Mouse (Mus musculus) neural tube, embryonic 12.5 days (tissue): ENCODE data around the gene Ccdc17. TPM values are rescaled to one million over a fixed set of nuclear protein-coding genes. Genes with fewer than 3 reads are reported as not detected.
A peak's percentile ranks its signal among the peaks of the same experiment; 100 is the strongest.

Experiments used
- ATAC-seq: fragments of 200-750 bp; cut with Nextera tagmentation; 2 replicates; pipeline ENCODE4 v1.8.0; 2017; ENCODE audit warnings: low read depth, mild to moderate bottlenecking, moderate TSS enrichment, moderate library complexity; ENCODE audit not compliant: low FRiP score
- H3K27ac ChIP-seq: fragments of 300-500 bp; sonication (generic); 2 replicates; pipeline ENCODE4 v1.5.1; 2016
- H3K27me3 ChIP-seq: fragments of 300-500 bp; sonication (generic); replicated peaks from 2 replicates; pipeline ENCODE4 v1.6.1; 2016; ENCODE audit warnings: mild to moderate bottlenecking
- H3K36me3 ChIP-seq: fragments of 300-500 bp; sonication (generic); 2 replicates; pipeline ENCODE4 v1.6.1; 2016; ENCODE audit warnings: mild to moderate bottlenecking
- H3K4me1 ChIP-seq: fragments of 300-500 bp; sonication (generic); 2 replicates; pipeline ENCODE4 v1.6.1; 2016
- H3K4me2 ChIP-seq: fragments of 300-500 bp; sonication (generic); replicated peaks from 2 replicates; pipeline ENCODE4 v1.6.1; 2016; ENCODE audit warnings: mild to moderate bottlenecking
- H3K4me3 ChIP-seq: fragments of 300-500 bp; sonication (generic); 2 replicates; pipeline ENCODE4 v1.5.1; 2016
- H3K9ac ChIP-seq: fragments of 300-500 bp; sonication (generic); 2 replicates; pipeline ENCODE4 v1.6.1; 2016; ENCODE audit warnings: mild to moderate bottlenecking
- H3K9me3 ChIP-seq: fragments of 300-500 bp; sonication (generic); 2 replicates; pipeline ENCODE4 v1.6.1; 2016; ENCODE audit warnings: mild to moderate bottlenecking
- WGBS: fragments of 180-500 bp; shearing (Covaris S2); methylation state at CpG from one replicate; pipeline ENCODE4 v1.1.7; 2016; 5-methylcytosine and 5-hydroxymethylcytosine counted together
- polyA plus RNA-seq: library from polyadenylated mRNA; unstranded; fragments of >200 nt; fragmentation: Nextera tagmentation; extraction: Ambion mirVana; gene quantifications from 2 replicates; pipeline ENCODE4 v1.2.1, GENCODE M21; 2016

Gene Ccdc17
- 3.5 and 3.8 TPM in 2 replicates for polyA plus RNA-seq

DNA sequence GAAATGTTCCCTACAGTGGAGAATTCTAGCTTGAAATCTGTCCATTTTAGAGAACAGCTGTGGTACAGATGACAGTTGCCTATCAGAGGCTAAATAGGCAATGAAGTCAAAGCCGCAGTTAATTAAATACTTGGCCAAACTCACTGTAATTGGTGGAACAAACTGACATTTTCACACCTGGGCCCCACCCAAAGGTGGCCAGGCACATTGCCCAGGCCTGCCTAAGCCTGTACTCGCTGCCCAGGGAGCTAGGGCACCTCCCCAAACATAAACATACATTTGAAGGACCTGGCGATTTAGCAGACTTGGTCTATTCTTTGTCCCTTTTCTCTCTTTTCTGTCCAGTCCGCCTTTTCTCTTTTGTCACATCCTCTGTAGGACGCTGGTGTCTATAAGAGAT lies at the start of gene Ccdc17:
Ccdc17 (plus strand) TSS at position 276 of the 400 bp plus-strand sequence.
- Histone ChIP-seq H3K27me3 (no peaks in the 10 kb centered on the region), H3K4me3 (peak within 1 kb of the TSS; percentile 61), H3K4me1 (peaks cover 17% of the 10 kb centered on the region; the same call in 1 of the 2 replicates), H3K36me3 (peaks cover 36% of the 10 kb centered on the region), H3K27ac (no peak within 1 kb of the TSS), H3K9me3 (no peaks in the 10 kb centered on the region), H3K4me2 (peak within 1 kb of the TSS; percentile 69), H3K9ac (peak within 1 kb of the TSS; percentile 71)
- no peak for ATAC-seq
- WGBS: 33% methylated on average over 5 of the region's 5 CpGs

GRCm38 (mm10) chr4:116550432-116550831 lies 46.0 kb upstream of the Ccdc17 start:
- Histone ChIP-seq H3K36me3 (peaks cover 17% of the 10 kb centered on the region), H3K4me3 (no peak overlapping the region), H3K4me1 (no peaks in the 10 kb centered on the region), H3K27me3 (no peaks in the 10 kb centered on the region), H3K27ac (no peak overlapping the region), H3K4me2 (no peak overlapping the region), H3K9ac (no peak overlapping the region), H3K9me3 (no peaks in the 10 kb centered on the region)
- WGBS: 95% methylated on average over 1 of the region's 1 CpGs
- ATAC-seq: no peak

- no peak overlapping the region for H3K4me3 ChIP-seq
- H3K9me3 ChIP-seq: no peaks in the 10 kb centered on the region
- peaks cover 17% of the 10 kb centered on the region for H3K36me3 ChIP-seq
- H3K9ac ChIP-seq: no peak overlapping the region
- H3K4me1 ChIP-seq: no peaks in the 10 kb centered on the region
- 89% methylated on average over 3 of the region's 3 CpGs for WGBS
- ATAC-seq: no peak
- H3K27me3 ChIP-seq: no peaks in the 10 kb centered on the region
- no peak overlapping the region for H3K27ac ChIP-seq
- no peak overlapping the region for H3K4me2 ChIP-seq
These were observed 43.4 kb upstream of the Ccdc17 start for GRCm38 (mm10) chr4:116553035-116553434.

DNA sequence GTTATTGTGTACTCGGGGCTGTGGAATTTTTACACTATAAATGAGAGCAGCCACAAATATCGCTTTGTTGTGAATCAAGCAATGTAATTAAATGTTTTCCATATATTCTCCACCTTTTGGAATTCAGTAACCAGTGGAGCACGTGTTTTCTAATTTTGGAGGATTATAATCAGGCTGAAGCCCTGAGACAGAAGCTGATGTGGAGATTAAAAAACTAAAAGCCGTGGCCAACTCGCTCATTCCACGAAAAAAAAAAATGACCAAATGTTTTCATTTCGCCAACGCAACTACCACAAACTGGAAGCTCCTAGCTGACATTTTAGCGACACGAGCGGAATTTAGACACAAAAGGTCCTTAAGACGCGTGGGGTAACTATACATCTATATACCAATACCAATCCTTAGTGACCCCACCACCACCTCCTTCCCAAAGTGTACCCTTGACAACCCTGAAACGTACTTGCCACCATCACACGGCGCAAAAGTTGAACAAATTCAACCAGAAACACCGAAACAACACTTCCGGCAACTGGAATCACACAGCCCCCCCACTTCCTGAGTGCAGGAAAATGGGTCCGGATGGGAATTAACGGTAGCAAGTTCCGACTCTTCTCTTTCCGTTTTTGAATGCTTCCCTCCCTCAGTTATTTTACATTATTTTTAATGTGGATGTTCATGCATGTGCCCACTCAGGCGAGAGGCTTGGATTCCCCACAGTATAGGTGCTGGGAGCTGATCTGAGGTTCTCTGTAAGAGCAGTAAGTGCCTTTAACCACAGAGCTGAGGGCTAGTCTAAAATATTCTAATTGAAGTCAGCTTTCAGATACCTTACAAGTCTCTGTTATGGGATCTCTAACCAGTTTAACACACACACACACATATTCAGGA lies 40.8 kb upstream of the Ccdc17 start, which contains the start of gene Tmem69:
Tmem69 (minus strand) TSS at position 524 of the 888 bp plus-strand sequence.
- Histone ChIP-seq H3K4me3 (peak within 1 kb of the TSS; percentile 84), H3K9me3 (no peaks in the 10 kb centered on the region), H3K36me3 (peaks cover 17% of the 10 kb centered on the region), H3K9ac (peak within 1 kb of the TSS; percentile 73), H3K4me2 (peak within 1 kb of the TSS; percentile 77), H3K27me3 (no peaks in the 10 kb centered on the region), H3K27ac (peak within 1 kb of the TSS; percentile 57; the same call in 1 of the 2 replicates), H3K4me1 (peaks cover 10% of the 10 kb centered on the region)
- WGBS: 5% methylated on average over 23 of the region's 23 CpGs
- no peak for ATAC-seq

- Histone ChIP-seq H3K4me3 (peak overlapping the region; percentile 84), H3K4me1 (peaks cover 10% of the 10 kb centered on the region), H3K36me3 (peaks cover 17% of the 10 kb centered on the region), H3K9me3 (no peaks in the 10 kb centered on the region), H3K9ac (peak overlapping the region; percentile 73), H3K27me3 (no peaks in the 10 kb centered on the region), H3K27ac (peak overlapping the region; percentile 57), H3K4me2 (peak overlapping the region; percentile 77)
- WGBS: under 1% methylated on average over 28 of the region's 28 CpGs
- peak; percentile 98 for ATAC-seq
These were observed 39.7 kb upstream of the Ccdc17 start for GRCm38 (mm10) chr4:116556561-116557305.

DNA sequence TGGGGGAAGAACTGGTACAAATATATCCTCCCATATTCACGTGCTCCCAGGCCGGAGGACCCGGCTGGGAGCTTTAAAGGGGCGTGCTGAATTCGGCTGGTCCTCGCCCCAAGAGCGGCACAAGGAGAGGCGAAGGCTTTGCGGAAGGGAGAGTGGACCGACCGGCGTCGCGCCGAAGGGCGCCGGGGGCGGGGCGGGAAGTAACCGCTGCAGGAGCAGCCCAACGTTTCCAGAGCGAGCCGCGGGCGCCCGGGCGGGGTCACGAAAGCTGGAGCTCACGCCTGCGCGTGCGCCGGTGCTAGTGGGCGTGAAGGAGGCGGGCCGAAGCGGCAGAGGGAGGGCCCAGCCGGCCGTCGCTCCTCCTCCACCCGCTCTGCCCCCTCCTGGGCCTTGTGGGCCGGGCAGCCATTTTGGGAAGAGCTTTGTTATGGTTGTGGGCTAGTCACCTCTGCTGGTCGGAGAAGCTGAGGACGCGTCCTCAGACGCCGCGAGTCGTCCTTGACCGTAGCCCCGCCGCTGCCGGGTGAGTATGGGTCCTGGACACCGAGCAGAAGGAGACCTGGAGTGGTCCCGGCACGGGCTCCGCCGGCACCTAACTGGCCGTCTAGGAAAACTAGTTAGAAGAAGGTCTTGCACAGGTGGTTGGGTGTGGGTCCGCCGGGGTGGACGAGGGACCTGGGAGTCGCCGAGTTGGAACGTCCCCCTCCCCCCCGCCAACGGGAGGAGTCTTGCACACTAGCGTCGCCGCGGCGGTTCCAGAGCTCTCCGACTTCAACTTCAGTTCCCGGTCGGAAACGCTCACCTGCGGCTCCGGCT lies 38.9 kb upstream of the Ccdc17 start, which contains the start of gene Gpbp1l1:
Gpbp1l1 (plus strand) TSS at position 353 of the 816 bp plus-strand sequence.
- under 1% methylated on average over 78 of the region's 78 CpGs for WGBS
- no peaks in the 10 kb centered on the region for H3K9me3 ChIP-seq
- peak within 1 kb of the TSS; percentile 84 for H3K4me3 ChIP-seq
- H3K27me3 ChIP-seq: no peaks in the 10 kb centered on the region
- H3K36me3 ChIP-seq: peaks cover 13% of the 10 kb centered on the region
- peak within 1 kb of the TSS; percentile 64 for H3K27ac ChIP-seq
- ATAC-seq: peak; percentile 97
- H3K4me1 ChIP-seq: peaks cover 10% of the 10 kb centered on the region
- peak within 1 kb of the TSS; percentile 73 for H3K9ac ChIP-seq
- peak within 1 kb of the TSS; percentile 77 for H3K4me2 ChIP-seq

GRCm38 (mm10) chr4:116558151-116558882 lies 38.1 kb upstream of the Ccdc17 start:
- Histone ChIP-seq H3K27me3 (no peaks in the 10 kb centered on the region), H3K9ac (peak overlapping the region; percentile 73), H3K4me3 (peak overlapping the region; percentile 84), H3K9me3 (no peaks in the 10 kb centered on the region), H3K27ac (no peak overlapping the region), H3K36me3 (peaks cover 8% of the 10 kb centered on the region), H3K4me2 (peak overlapping the region; percentile 77), H3K4me1 (peaks cover 10% of the 10 kb centered on the region)
- 5% methylated on average over 15 of the region's 15 CpGs for WGBS
- no peak for ATAC-seq

DNA sequence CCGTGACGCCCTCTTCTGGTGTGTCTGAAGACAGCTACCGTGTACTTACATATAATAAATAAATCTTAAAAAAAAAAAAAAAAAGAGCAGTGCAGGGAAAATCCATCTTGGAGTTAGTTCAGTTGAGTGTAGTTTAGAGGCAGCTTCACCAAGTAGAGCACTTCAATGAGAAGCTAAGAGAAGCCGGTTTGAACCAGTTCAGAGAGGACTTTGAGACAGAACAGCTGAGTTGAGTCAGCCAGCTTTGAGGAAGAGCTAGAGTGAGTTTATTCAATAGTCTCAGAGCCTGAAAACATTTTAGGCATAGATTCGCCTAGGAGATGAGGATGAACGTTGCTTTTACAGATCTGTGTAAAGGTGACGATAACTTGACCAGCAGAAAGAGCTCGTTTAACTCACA lies 661 bp upstream of the Ccdc17 start:
- no peak overlapping the region for H3K4me3 ChIP-seq
- WGBS: 83% methylated on average over 8 of the region's 8 CpGs
- peaks cover 17% of the 10 kb centered on the region; the same call in 1 of the 2 replicates for H3K4me1 ChIP-seq
- ATAC-seq: no peak
- no peaks in the 10 kb centered on the region for H3K27me3 ChIP-seq
- H3K9me3 ChIP-seq: no peaks in the 10 kb centered on the region
- no peak overlapping the region for H3K9ac ChIP-seq
- H3K36me3 ChIP-seq: peaks cover 36% of the 10 kb centered on the region
- no peak overlapping the region for H3K4me2 ChIP-seq
- no peak overlapping the region for H3K27ac ChIP-seq

DNA sequence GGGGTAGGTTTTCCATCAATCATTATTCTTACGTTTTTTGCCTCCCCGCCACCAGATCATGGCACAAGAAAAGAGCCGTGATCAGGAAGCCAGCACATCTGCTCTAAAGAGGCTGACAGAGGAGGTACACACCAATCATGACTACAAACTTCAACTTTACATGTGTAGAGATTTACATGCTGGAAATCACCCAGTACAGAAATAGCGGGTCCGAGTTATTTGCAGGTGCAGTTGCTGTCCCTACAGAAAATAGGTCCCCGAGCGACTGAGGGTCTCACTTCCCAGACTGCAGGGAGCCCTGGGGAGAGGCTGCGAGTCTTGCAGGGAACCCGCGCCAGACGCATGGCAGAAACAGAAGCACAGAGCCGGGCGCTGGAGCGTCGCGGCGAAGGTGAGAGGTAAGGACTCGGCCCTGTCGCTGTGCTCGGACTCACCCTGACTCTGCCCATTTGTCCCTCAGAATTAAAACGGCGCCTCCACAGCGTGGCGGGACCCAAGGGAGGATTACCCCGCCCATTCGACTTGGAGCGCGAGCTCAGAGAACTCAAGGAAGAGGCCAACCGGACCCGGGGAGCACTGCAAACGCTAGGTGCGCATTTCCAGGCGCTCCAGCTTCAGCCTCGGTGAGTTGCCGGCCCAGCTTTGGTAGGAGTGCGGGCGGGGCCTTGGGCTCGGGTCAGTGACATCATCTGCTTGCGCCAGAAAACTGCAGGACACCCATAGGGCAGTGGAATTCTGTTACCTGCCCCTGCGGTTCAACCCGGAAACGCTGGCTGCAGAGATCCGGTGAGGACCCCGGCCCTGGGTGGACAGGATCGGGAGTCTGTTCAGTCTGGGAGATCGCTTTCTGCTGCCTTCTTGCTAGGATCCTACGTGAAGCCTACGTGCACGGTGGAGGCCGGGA lies 776 bp downstream of the Ccdc17 start:
- peaks cover 36% of the 10 kb centered on the region for H3K36me3 ChIP-seq
- WGBS: 2% methylated on average over 50 of the region's 50 CpGs
- peak overlapping the region; percentile 71 for H3K9ac ChIP-seq
- peak overlapping the region; percentile 69 for H3K4me2 ChIP-seq
- H3K4me1 ChIP-seq: peaks cover 17% of the 10 kb centered on the region; the same call in 1 of the 2 replicates
- ATAC-seq: peak; percentile 91
- H3K9me3 ChIP-seq: no peaks in the 10 kb centered on the region
- peak overlapping the region; percentile 61 for H3K4me3 ChIP-seq
- H3K27me3 ChIP-seq: no peaks in the 10 kb centered on the region
- no peak overlapping the region for H3K27ac ChIP-seq

- peaks cover 72% of the 10 kb centered on the region for H3K36me3 ChIP-seq
- ATAC-seq: no peak
- 98% methylated on average over 2 of the region's 2 CpGs for WGBS
These were observed 16.2 kb downstream of the Ccdc17 start for GRCm38 (mm10) chr4:116612621-116613020.

More at GRCm38 (mm10) chr4:116612621-116613020, 16.2 kb downstream of the Ccdc17 start:
- Histone ChIP-seq H3K27me3 (no peaks in the 10 kb centered on the region), H3K9me3 (no peaks in the 10 kb centered on the region), H3K4me3 (no peak overlapping the region), H3K4me2 (no peak overlapping the region), H3K27ac (no peak overlapping the region), H3K9ac (no peak overlapping the region), H3K4me1 (no peaks in the 10 kb centered on the region)
